Mouse (Mus musculus): Measurements from ENCODE around the gene Arhgef28. TPM values are rescaled to one million over a fixed set of nuclear protein-coding genes. Genes with fewer than 3 reads are reported as not detected.

Gene Arhgef28
- polyA plus RNA-seq, 1 experiment from 2014 or later = 27.0 TPM

DNA sequence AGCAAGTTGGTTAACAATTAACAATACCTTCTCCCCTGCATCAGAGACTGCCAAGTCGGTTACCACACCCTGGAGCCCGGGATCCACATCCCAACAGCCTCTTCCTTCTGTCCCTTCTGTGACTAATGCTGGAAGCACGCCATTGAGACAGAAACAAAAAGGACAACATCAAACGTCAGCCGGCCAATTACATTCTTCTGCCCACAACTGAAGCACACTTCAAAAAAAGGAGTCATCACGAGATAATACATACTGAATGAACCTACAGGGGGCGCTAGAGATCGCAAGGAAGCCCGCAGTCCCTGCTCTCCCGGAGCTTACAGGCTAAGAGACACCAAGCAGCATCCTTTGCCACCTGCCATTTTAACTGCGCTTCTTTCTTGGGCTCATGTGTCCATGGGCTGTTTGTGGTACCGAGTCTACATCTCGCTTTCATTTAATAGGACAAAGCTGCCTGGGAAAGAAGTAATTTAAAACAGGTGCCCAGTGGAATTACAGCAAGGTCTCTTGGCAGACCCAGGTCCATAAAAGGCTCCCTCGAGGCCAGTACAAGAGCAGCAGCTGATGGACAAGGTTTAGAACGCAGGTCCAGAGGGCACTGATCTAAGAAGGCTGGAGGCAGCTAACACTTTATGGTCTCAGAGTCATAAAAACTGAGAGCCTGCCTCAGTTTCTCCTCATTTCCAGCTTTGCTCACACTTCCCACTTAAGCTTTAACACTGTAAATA, 266.6 kb downstream of the Arhgef28 start:
- Histone ChIP-seq H3K27me3 (replicated peaks) (no peaks in the 10 kb centered on the region), H3K4me2 (no peak overlapping the region), H3K36me3 (replicated peaks) (no peaks in the 10 kb centered on the region), H3K4me1 (peaks cover 3% of the 10 kb centered on the region; the same call in 1 of the 2 replicates), H3K4me3 (no peak overlapping the region), H3K9ac (no peak overlapping the region), H3K27ac (no peak overlapping the region), H3K9me3 (no peaks in the 10 kb centered on the region)
- 72% methylated on average over 15 of the region's 15 CpGs for WGBS
- ATAC-seq (replicated peaks) = no peak; the same call in 1 of the 2 replicates

DNA sequence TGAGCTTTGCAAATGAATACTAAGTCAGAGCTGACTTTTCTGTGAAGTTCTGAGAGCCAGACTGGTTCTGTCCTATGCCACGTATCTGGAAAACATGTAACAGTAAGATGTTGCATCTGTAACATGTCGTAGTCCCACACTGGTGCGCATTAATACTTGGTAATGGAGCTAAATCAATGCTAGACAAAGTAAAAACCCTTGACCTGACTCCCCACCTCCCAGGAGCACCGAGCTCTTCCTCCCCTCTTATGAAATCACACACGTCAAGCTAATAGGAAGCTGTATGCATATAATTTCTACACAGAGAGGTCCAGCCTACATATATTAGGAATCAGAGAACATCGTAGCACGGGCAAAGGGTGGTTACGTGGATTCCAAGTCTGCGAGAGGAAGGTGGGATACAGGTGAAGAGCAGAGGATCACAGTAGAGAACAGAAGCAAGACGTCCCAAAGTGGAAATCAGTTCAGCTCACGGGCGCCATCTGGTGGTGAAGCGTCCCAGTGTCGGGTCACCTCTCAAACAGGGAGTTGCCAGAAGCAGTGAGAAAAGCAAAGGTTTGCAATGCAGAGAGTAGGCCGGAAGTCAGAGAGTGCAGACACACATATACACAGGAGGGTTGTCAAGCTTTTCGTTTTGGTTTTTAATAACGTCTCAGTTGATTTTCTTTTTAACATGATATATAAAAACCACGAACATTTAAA, 267.5 kb downstream of the Arhgef28 start:
- Histone ChIP-seq H3K4me3 (no peak overlapping the region), H3K27me3 (replicated peaks) (no peaks in the 10 kb centered on the region), H3K9ac (no peak overlapping the region), H3K9me3 (no peaks in the 10 kb centered on the region), H3K36me3 (replicated peaks) (no peaks in the 10 kb centered on the region), H3K27ac (no peak overlapping the region), H3K4me1 (peaks cover 3% of the 10 kb centered on the region; the same call in 1 of the 2 replicates), H3K4me2 (no peak overlapping the region)
- ATAC-seq (replicated peaks) = peak; percentile 82
- 32% methylated on average over 18 of the region's 18 CpGs for WGBS

DNA sequence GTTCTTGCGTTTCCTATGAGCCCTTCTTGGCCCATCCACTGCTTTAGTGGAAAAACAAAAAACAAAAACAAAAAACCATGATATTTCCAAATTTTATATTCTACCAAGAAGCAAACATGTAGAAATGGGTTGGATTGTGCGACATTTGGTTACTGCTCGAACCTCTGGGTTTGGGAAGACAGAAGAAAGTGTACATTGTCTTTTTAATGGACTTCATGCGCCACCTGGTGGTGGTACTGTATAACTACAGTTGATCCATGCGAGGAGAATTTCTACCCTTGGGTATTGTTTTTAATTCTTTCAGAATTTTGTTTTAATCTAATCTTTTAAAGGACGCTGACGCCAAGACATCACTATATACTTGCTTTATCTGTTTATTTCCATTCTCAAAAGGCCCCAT, 268.3 kb downstream of the Arhgef28 start:
- H3K4me2 ChIP-seq = no peak overlapping the region
- WGBS = 19% methylated on average over 7 of the region's 7 CpGs
- H3K9ac ChIP-seq = no peak overlapping the region
- H3K27me3 ChIP-seq (replicated peaks) = no peaks in the 10 kb centered on the region
- peaks cover 3% of the 10 kb centered on the region; the same call in 1 of the 2 replicates for H3K4me1 ChIP-seq
- no peaks in the 10 kb centered on the region for H3K36me3 ChIP-seq (replicated peaks)
- no peak overlapping the region for H3K27ac ChIP-seq
- no peak overlapping the region for H3K4me3 ChIP-seq
- no peaks in the 10 kb centered on the region for H3K9me3 ChIP-seq
- no peak for ATAC-seq (replicated peaks)

DNA sequence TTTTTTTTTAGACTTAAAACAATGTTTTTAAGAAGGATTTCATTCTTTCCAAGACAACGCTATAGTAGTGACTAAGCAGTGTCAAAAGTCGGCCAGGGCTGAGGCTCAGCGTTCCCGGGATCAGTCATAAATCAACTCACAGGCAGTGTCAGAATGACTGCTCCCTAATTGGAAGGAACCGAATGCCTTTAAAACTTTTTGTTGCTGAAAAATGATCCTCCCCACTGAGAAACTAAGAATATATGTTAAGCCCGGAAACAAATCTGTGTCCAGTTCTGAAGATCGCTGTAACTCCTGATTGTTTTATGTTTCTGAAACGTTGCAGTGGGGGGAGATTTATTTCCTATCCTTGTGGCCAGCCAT, 278.1 kb downstream of the Arhgef28 start:
- Histone ChIP-seq H3K27me3 (replicated peaks) (no peaks in the 10 kb centered on the region), H3K27ac (no peak overlapping the region), H3K4me3 (no peak overlapping the region), H3K4me1 (no peaks in the 10 kb centered on the region), H3K36me3 (replicated peaks) (no peaks in the 10 kb centered on the region), H3K4me2 (no peak overlapping the region), H3K9me3 (no peaks in the 10 kb centered on the region), H3K9ac (no peak overlapping the region)
- WGBS = 58% methylated on average over 8 of the region's 8 CpGs
- ATAC-seq (replicated peaks) = no peak

DNA sequence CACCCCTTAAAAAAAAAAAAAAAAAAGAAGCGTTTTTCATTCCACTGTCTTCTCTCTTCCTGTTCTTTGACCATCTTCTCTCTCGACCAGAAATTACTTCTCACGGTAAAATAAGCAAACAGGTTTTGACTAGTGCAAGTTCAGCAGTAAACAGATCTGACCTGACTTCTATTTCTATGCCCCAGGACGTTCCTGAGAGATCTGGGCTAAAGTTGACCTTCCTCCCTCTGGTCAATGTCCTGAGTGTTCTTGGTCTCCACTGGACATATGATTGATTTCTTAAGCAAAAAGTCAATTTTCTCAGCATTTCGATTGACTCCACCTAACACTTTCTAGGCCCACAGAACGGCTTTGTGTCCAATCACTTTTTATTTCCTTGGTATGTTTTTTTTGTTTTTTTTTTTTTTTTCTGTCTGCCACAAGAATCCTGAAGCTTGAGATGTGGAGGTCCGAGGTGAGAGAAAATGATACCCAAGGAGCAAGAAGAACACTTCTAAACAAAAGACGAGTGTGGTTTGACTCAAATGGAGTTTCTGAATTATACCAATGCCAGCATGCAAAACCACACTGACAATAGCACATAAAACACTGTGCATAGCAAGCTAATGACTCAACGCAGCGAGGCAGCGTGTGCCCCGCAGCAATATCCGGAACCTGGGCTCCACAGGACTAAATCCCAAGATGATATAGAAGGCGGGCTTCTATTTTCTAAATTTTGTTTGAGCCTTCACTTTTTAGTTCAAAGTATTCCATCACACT, 278.7 kb downstream of the Arhgef28 start:
- Histone ChIP-seq H3K4me3 (no peak overlapping the region), H3K4me2 (no peak overlapping the region), H3K27me3 (replicated peaks) (no peaks in the 10 kb centered on the region), H3K27ac (no peak overlapping the region), H3K9ac (no peak overlapping the region), H3K4me1 (no peaks in the 10 kb centered on the region), H3K9me3 (no peaks in the 10 kb centered on the region), H3K36me3 (replicated peaks) (no peaks in the 10 kb centered on the region)
- 67% methylated on average over 14 of the region's 14 CpGs for WGBS
- no peak for ATAC-seq (replicated peaks)

DNA sequence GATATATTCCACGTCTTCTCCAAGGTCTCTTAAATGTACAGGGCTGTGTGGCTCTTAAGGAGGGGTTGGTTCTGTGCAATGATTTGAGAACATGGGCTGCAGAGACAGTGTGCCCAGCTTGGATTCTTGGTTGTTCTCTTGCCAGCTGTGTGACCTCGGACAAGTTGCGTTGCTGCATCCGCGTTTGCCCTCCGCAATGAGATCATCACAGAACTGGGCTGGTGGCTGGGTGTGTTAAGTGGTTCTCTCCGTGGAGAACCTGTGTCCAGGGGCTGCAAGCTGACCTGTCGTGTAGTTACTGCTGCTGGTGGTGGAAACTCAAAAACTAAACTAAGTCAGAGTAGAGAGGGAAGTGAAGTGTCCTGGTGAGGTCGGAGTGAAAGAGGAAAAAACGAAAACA, 279.9 kb downstream of the Arhgef28 start:
- Histone ChIP-seq H3K27me3 (replicated peaks) (no peaks in the 10 kb centered on the region), H3K9me3 (no peaks in the 10 kb centered on the region), H3K9ac (no peak overlapping the region), H3K4me3 (no peak overlapping the region), H3K36me3 (replicated peaks) (no peaks in the 10 kb centered on the region), H3K4me2 (no peak overlapping the region), H3K27ac (no peak overlapping the region), H3K4me1 (no peaks in the 10 kb centered on the region)
- WGBS = 92% methylated on average over 10 of the region's 10 CpGs
- no peak for ATAC-seq (replicated peaks)

DNA sequence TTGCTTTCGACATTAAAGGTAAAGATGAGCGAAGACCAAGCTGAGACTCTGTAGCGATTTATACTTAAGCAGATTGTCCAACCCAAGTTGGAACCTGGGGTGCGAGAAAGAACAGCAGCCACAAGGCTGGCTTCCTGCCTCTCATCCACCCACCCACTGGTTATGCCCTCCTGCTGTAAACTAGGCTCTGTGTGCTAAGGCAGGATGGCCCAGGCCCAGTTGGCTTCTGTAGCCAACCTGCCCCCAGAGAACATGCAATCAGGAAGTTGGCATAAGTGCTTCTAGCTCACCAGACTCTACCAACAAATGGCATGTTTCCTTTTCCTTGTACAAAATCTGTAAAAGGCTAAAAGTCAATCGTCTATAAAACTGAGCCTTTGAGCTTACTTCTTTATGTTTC, 283.2 kb downstream of the Arhgef28 start:
- H3K4me1 ChIP-seq = peaks cover 9% of the 10 kb centered on the region; the same call in 1 of the 2 replicates
- H3K27ac ChIP-seq = no peak overlapping the region
- no peaks in the 10 kb centered on the region for H3K9me3 ChIP-seq
- WGBS = 96% methylated on average over 5 of the region's 5 CpGs
- no peak for ATAC-seq (replicated peaks)
- no peak overlapping the region for H3K4me2 ChIP-seq
- no peak overlapping the region for H3K4me3 ChIP-seq
- no peak overlapping the region for H3K9ac ChIP-seq
- no peaks in the 10 kb centered on the region for H3K27me3 ChIP-seq (replicated peaks)
- H3K36me3 ChIP-seq (replicated peaks) = no peaks in the 10 kb centered on the region

DNA sequence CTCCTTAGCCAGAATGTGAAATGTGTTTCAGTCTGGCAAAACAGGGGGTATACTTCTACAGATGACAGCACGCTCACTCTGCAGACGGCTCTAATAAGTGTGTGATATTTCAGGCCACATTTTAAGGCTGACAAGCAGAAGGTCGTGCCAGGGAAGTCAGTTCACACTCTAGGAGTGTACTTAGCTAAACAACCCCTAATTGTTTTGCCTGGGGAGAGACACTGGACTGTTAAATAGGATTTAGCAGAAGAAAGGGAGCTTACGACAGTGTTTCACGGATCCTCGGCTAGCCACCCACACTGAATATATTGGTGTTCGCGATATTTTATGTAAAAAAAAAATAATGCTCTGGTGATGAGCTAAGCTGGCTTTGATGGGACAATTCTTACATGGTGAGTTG, 286.6 kb downstream of the Arhgef28 start:
- Histone ChIP-seq H3K9me3 (no peaks in the 10 kb centered on the region), H3K4me1 (peaks cover 9% of the 10 kb centered on the region; the same call in 1 of the 2 replicates), H3K27ac (no peak overlapping the region), H3K4me3 (no peak overlapping the region), H3K36me3 (replicated peaks) (no peaks in the 10 kb centered on the region), H3K27me3 (replicated peaks) (no peaks in the 10 kb centered on the region), H3K4me2 (no peak overlapping the region), H3K9ac (no peak overlapping the region)
- no peak for ATAC-seq (replicated peaks)
- 15% methylated on average over 8 of the region's 8 CpGs for WGBS

DNA sequence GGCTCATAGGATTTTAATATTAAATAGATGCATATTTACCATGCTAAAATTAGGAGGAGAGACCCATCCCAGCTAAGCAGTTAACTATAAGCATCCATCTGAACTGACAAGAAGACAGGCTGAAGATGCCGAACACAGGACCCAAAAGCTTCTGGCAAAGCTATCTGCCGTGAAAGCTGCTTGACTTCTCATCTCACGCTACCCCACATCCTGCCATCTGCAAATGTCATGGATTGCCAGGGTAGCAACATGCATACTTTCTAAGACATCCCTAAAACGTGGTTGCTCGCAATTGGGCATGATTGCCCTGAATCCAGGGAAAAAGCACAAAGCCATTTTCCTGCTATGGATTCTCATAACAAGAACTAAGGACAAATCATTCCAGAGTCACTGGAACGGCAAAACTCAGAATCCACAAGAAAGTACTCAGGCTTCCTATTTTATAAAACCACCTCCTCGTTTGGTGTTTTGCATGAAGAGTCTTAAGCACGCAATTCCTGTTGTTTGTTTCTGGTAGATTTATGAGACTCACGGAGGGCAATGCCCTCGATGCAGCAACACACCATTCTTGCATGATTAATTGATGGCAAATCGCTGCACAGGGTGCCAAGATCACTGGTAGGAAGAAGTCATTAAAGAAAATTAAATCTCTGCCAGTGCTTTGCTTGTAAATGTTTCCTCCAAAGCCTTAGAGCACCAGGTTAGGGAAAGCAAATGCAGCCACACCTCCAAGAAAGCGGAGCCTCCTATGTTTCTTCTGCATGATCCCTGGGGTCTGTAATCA, 287.9 kb downstream of the Arhgef28 start:
- Histone ChIP-seq H3K4me2 (no peak overlapping the region), H3K9me3 (no peaks in the 10 kb centered on the region), H3K9ac (no peak overlapping the region), H3K4me1 (peaks cover 9% of the 10 kb centered on the region; the same call in 1 of the 2 replicates), H3K36me3 (replicated peaks) (no peaks in the 10 kb centered on the region), H3K4me3 (no peak overlapping the region), H3K27ac (peak overlapping the region; percentile 1; the same call in 1 of the 2 replicates), H3K27me3 (replicated peaks) (no peaks in the 10 kb centered on the region)
- no peak for ATAC-seq (replicated peaks)
- WGBS = 71% methylated on average over 12 of the region's 12 CpGs

DNA sequence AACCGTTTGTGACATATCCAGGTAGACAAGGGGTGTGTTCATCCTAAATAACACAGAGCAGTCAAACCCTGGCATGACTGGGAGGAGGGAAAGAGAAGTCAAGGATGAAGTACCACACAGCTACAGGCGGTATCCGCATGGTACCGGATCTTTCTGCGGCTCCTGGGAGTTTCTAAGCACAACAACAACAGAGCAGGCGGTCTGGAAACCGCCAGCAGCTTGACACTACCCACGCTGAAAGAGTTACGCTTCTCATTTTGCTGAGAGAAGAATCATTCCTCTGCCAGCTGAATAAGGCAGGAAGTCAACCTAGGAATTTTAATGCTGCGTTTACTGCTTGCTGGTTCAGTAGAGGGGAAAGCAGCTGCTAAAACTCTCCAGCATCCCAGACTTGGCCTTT, 295.2 kb downstream of the Arhgef28 start:
- Histone ChIP-seq H3K4me3 (no peak overlapping the region), H3K4me2 (no peak overlapping the region), H3K27me3 (replicated peaks) (no peaks in the 10 kb centered on the region), H3K4me1 (peaks cover 8% of the 10 kb centered on the region), H3K36me3 (replicated peaks) (no peaks in the 10 kb centered on the region), H3K27ac (peak overlapping the region; percentile 67), H3K9me3 (no peaks in the 10 kb centered on the region), H3K9ac (no peak overlapping the region)
- peak; percentile 71 for ATAC-seq (replicated peaks)
- WGBS = 13% methylated on average over 10 of the region's 10 CpGs

DNA sequence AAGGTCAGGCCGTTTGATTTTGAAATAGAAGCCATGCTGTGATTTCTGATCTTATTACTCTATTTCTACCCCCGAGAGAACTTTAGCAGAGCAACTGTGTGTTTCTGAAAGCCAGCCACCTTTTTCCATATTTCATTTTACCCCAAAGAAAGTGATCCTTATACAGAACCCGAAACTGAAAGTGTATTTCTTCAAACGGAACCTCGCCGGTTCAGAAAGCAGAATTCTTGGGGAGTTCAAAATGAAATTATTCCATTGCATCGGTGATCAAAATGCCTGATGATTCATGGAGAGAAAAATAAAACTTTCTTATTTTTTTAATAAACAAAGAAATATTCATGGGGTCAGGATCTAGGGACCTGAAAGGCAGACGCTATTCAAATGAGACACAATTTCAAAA, 303.4 kb downstream of the Arhgef28 start:
- WGBS = 83% methylated on average over 8 of the region's 8 CpGs
- no peak overlapping the region for H3K4me2 ChIP-seq
- no peak for ATAC-seq (replicated peaks)
- no peak overlapping the region for H3K4me3 ChIP-seq
- H3K36me3 ChIP-seq (replicated peaks) = no peaks in the 10 kb centered on the region
- H3K4me1 ChIP-seq = peaks cover 18% of the 10 kb centered on the region
- H3K27ac ChIP-seq = no peak overlapping the region
- H3K9ac ChIP-seq = no peak overlapping the region
- H3K27me3 ChIP-seq (replicated peaks) = no peaks in the 10 kb centered on the region
- H3K9me3 ChIP-seq = no peaks in the 10 kb centered on the region

DNA sequence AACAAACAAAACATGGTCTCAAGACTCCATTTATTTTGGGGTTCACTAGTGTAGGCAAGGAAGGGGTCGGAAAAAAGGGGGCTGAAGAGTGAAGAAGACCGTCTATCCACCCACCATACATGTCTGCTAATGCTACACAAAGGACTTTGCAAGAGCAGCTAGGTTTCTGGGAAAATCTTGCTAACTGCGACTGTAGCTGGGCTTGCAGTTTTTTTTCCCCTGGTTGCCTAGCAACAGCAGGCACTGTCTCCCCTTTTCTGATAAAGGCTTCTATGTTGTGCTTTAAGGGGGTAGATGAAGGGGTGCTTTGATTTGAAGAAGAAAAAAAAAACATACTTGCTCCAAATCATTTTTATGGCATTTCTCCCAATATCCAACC, 305.9 kb downstream of the Arhgef28 start:
- Histone ChIP-seq H3K36me3 (replicated peaks) (no peaks in the 10 kb centered on the region), H3K9ac (peak overlapping the region; percentile 12; the same call in 1 of the 2 replicates), H3K4me3 (no peak overlapping the region), H3K27me3 (replicated peaks) (no peaks in the 10 kb centered on the region), H3K27ac (peak overlapping the region; percentile 85), H3K4me1 (peaks cover 18% of the 10 kb centered on the region), H3K4me2 (no peak overlapping the region), H3K9me3 (no peaks in the 10 kb centered on the region)
- peak; percentile 91 for ATAC-seq (replicated peaks)
- WGBS = 27% methylated on average over 3 of the region's 3 CpGs
